Mouse (Mus musculus) heart, postnatal 36 days (tissue): ENCODE measurements around the gene Oxct2a. TPM values are rescaled to one million over a fixed set of nuclear protein-coding genes. Genes with fewer than 3 reads are reported as not detected.
"Not testable (repeated sequence)": the region's sequence is repeated elsewhere in the genome, so short reads cannot be mapped to it uniquely, and the experiment has no call there.

Experiments used
- DNase-seq, 2 experiments: peaks; one replicate each; pipeline ENCODE4 v3.0.0; 2021 to 2022
- intact Hi-C: fragments of 180-260 bp; cut with DNase I; formaldehyde crosslinking; loops from one replicate; pipeline ENCODE4 v1.15.1; 2025
- total RNA-seq, 2 experiments: library from RNA; stranded (reverse); gene quantifications; 2 replicates each; pipeline ENCODE4 v1.2.3; 2021

The Oxct2a gene
- total RNA-seq: not detected

DNA sequence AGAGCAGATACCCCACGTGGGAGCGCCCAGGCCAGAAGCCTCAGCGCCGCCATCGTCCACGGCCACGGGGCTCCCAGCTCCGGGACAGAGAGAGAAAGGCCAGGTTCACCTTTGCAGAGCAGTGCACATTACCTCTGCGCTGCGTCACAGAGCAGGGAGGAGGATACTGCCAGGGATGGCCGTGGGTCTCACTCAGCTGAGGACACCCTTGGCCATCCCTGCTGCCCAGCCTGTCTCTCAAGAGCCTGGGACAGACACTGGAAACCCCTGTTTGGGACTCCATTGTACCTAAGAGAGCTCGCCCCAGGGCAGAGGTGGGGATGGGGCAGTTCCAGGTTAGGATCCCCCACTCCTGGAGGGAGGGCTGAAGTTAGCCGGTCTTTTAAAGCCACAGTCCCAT lies at the start of gene Oxct2a:
Gene Oxct2a, minus strand, starts transcription at position 101 of the 400 bp plus-strand sequence.
- no peak for DNase-seq
- intact Hi-C loops: no loop called here

DNA sequence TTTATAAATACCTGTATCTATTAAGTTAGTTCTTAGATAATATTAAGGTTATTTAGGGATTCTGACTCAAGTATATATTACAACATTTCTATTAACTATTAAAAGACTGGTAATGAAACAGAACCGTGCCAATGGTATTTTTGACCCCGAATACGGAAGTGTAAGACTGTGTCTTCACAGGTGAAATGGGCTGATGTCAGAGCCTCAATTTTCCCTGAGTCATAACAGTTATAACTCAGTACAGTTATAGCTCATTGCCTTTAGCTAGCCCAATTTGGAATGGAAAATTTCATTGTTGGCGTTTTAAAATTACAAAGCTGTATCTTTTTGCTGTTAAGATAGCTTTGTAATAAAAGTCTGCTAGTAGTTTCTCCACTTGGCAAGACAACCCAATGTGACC lies 40.1 kb upstream of the Oxct2a start:
- no peak for DNase-seq
- intact Hi-C loops: no loop called here

DNA sequence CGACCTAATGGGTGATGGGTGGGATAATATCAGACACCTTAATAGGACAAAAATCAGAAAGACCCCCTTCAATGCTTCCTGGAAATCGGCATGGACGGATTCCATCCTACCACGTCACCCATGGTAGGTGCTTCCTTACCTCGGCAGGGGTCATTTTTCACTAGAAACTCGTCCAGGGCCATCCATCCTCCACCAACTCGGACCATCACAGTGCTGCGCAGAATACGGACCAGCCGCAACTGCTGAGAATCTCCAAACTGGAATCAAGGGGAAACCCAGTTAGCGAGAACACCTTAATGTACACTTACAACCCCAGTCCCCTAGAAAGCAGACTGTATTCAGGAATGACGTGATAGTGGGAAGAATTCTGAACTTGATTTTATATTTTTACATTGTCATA lies 37.3 kb upstream of the Oxct2a start:
- DNase-seq: no peak
- intact Hi-C loops: no loop called here

DNA sequence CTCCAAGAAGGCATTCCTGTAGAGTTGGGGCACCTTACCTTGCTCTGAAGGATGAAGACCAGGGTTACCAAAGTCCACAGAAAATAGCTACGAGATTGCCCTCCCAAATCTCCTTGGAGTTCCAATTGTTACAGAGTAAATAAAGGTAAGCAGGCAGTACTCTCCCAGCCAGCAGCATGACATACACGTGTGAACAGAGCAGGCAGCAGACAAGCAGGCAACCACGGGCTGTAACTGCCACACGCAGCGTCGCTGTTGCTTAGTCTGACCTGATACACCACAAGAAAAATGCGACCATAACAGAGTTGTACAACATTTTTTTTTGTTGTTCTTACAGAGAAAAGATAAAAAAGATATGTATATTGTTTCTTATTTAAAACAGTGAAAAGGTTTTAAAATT lies 35.2 kb upstream of the Oxct2a start:
- no peak for DNase-seq
- intact Hi-C loops: no loop called here

DNA sequence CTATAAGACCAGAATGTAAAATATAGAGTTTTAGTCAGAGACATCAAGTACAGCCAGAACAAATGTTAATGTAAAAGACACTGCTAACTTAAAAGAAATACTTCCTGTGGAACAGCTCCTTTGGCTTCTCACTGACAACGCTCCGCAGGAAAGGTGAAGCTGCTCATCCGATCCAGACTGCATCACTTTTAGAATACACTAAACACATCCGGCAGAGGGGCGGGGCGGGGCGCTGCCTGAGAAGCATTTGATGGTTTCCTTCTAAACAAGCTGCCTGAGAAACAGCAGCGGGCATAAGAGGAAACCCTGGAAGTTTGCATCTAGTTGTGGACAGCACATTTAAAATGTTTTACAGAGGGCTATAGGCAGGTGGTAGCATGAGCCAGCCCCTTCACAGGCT lies 32.5 kb upstream of the Oxct2a start:
- intact Hi-C loops: no loop called here
- DNase-seq: no peak

DNA sequence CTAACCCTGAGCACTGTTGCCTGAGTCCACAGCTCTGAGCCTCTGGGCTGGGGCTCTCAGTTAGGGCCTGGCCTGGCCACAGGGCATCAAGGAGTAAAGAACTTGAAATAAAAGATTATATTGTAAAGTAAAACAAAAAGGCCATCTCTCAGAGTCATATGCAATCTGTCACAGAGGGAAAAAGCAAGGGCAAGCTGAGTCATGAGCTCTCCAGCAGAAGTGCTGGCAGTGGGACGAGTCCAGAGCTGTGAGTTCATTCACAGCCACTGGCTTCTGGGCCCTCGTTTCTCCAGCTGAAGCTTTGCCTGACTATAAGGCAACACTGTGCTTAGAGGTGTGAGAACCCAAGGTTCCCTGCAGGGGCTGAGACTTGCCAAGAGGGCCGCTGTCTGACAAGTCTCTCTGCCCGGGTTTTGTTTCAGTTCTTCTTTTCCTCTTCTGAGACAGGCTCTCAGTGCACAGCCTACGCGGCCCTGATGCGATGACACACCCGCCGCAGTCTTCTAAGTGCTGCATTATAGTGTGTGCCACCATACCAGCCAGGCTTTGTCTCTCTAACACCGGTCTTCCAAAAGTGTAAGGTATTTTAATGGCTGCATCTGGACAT lies 29.9 kb upstream of the Oxct2a start:
- DNase-seq: no peak
- intact Hi-C loops: no loop called here

DNA sequence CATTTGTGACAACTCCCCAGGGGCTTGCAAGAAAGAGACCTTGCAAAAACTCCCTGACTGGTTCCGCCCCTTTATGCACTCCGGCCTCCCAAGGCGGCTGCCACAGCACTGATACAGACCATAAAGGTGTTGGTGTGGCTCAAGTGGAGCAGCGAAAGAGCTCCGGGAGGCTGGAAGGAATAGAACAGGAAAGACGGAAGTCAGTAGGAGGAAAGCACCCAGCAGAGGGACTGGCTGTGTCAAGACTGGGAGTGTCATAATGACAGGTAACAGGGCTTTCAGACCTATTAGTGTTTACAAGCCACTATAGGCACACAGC lies 20.0 kb upstream of the Oxct2a start:
- DNase-seq: no peak
- intact Hi-C loops: loop anchor here (5.0 kb wide), 1 partner anchor 36 kb away; no protein-coding TSS in a partner anchor

DNA sequence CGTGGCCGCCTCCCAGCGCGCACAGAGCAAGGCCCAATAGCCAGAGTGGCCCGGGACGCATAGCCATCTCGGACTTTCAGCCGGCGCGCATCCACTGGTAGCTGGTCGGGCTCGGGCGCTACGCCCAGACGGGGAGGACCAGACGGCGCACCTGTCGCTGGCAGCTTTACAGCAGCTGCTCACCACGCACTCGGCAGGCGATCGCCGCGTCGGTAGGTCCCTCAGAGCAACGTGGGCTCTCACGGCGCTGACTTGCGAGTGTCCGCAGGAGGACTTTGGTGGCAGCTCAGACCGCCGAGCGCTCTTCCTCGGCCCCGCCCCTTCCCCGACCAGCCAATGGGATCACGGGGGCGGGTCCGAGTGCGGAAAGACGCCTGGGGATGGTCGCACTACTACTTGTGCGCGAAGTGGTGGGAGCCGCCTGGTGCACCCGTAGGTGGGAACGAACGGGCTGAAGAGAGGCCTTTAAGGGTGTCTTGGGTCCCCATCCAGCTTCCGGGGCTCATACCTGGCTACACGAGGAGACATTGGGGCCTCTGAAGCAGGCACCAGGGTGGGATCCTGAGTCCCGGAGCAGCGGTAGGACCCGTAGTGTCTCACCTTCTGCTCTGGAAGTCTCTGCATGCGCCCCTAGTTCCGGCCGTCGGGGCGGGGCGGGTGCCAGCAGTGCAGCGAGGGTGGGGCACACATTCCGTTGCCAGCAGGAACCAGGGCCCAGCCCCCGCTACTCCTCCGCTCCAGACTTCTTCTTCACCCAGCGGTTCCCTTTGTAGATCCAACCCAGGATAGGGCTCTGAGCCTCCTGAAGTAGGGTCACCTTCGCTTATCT lies 19.4 kb upstream of the Oxct2a start, which contains the start of gene Bmp8a:
Gene Bmp8a, minus strand, starts transcription at position 611 of the 829 bp plus-strand sequence.
- intact Hi-C loops: loop anchor here (5.0 kb wide), 1 partner anchor 36 kb away; no protein-coding TSS in a partner anchor
- peak; percentile 64 to 70 for DNase-seq

DNA sequence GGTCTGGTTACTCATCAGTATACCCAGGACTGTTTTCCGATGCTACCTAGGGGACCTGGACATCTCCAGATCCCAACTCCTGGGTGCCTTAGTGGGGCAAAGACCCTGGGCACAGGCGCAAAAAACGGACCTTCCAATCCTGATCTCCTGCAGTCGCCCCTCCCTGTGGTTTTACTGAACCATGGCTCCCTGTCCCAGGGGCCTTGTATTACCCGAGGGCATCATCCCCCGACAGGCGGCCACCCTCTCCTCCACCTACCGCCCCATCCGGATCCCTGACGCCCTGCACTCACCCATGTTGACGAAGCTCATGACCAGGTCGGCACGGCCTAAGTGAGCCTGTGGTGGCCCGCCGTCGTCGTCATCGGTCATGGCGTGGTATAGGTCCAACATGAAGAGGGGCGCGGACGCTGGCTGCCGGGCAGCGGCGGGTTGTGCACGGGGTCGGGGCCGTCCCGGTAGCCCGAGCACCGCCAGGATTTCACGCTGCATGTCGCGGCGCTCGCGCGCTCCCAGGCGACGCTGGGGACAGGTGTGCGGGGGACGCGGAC lies 18.7 kb upstream of the Oxct2a start:
- no peak for DNase-seq
- intact Hi-C loops: loop anchor here (5.0 kb wide), 1 partner anchor 35 kb away; no protein-coding TSS in a partner anchor

DNA sequence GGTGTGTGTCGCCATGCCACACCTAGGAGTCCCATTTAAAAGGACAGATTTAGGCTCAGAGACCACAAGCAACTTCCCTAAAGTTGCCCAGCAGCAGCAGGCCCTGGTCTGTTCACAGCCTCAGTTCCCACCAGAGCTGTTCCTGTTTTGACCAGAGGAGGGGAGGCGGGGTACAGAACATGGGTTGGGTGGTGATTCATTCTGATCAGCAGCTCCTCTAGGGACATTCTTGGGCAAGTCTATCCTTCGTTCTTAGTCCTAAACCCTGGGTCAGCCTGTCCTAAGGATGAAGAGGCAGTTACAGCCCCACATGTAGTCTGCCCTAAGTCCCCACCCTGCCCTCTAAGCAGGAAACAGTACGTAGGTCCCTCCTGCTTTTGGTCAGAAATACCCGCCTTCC lies 16.8 kb upstream of the Oxct2a start:
- DNase-seq: no peak
- intact Hi-C loops: loop anchor here (5.0 kb wide), 1 partner anchor 33 kb away; no protein-coding TSS in a partner anchor

DNA sequence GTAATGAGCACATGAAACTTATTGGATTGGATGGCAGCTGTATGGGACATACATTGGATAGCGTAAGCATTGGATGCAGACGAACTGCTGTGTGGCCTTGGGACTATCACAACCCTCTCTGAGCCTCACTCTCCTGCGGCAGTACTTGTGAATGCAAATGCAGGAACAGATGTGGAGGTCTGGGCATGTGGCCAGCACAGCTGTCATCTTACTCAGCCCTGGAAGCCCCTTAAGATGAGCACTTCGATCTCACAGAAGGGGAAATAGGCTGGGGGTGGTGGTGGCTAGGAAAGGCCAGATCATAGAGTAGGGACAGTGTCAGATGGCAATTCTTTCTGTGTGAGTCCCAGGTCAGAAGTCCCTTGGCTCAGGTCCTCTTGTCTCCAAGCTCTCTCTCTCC lies 14.3 kb upstream of the Oxct2a start:
- no peak for DNase-seq
- intact Hi-C loops: no loop called here

DNA sequence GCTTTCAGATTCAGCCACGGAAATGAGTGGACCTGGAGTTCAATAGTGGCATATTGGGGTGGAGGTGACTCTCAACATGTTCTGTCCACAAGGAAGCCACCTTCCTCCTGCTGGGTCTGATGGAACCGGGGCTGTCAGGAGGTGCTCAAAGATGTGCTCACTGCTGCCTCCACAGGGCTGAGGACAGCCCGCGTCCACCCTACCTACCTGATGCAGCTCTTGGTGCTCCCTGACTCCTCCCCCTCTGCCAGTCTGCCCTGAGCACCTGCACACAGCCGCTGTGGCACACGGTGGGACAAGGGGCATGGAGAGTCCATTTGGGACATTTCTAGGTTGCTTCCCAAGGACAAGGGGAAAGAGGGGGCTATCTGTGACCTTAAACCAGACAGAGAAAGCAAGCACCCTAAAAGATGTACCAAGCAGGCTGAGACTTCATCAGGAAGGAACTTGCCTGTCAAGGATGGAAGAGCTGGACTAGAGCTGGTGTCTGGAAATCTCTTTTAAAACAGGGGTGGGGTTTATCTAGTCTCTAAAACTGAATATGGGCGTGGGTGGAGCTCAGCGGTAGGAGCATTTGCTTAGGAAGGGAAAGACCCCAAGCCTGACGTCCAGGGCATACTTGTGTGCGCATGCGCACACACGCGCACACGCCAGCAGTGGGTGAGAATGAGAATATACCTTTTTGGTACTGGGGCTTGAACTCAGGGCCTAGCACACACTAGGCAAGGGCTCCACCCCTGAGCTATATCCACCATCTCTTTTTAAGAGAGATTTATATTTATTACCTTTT lies 12.6 kb upstream of the Oxct2a start:
- DNase-seq: no peak
- intact Hi-C loops: no loop called here

DNA sequence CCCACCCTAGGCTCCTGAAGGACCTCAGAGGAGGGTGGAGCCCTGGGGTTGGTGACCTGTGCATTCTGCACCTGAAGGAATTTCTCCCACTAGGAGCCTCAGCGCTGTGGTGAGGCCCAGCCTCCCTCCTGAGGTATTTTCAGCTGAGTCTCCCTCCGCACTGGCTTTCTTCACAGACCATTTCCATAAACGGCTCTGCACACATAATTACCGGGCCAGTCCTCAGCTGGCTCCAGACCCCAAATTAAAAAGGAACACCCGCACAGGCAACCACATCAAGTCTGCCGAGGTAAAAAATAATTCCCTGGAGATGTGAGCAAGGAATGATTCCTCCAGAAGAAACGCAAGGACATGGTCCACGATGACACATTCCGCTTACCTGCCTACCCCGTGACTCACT lies 11.8 kb upstream of the Oxct2a start:
- intact Hi-C loops, DNase-seq: not testable (repeated sequence)

DNA sequence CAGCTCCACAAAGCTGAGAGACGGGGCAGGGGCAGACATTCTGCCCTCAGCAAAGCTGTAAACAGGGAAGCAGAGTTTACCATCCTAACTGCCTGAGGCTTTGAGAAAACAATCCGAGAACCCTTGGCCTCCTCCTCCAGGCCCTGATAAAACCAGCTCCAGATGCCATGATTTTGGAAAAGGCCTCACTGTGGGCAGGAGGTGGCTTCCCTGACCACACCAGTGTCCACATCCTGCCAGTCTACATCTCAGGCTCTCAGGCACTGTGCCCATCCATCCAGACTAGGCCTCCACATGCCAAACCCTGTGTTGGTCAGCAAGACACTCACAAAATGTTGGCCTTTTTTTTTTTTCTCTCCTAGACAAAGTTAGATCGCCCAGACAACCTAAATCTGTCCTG lies 10.7 kb upstream of the Oxct2a start:
- intact Hi-C loops: no loop called here
- DNase-seq: no peak

DNA sequence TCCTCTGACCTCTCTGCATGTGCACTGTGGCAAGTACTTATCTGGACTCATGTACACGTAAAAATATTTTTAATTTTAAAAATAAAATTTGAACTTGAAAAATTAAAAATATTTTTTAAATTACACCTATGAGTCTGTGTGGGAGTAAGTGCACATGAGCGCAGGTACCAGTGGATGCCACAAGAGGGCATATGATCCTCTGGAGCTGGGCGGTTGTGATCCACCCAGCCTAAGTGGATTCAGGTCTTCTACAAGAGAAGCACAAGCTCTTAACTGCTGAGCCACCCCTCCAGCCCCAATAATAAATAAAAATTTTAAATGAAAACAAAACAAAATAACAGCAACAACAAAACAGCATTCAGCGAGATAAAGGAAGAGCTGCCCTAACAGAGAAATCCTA lies 9.7 kb upstream of the Oxct2a start:
- intact Hi-C loops: no loop called here
- no peak for DNase-seq

DNA sequence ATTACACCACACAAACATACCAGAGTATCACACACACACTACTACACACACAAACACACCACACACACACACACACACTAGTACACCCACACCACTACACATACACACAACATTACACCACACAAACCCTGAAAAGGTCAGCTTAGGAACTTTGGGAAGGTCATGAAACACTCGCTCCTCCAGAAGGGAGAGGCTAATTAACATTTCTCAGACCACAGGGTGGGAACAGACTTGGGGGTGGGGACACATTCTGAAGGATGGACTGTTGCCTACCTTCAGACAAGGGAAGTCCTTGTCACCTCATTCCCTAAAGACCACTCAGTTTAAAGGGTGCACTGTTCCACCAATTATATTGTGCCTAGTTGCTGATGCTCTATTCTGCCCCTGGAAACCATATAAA lies 8.5 kb upstream of the Oxct2a start:
- intact Hi-C loops: not testable (repeated sequence)

DNA sequence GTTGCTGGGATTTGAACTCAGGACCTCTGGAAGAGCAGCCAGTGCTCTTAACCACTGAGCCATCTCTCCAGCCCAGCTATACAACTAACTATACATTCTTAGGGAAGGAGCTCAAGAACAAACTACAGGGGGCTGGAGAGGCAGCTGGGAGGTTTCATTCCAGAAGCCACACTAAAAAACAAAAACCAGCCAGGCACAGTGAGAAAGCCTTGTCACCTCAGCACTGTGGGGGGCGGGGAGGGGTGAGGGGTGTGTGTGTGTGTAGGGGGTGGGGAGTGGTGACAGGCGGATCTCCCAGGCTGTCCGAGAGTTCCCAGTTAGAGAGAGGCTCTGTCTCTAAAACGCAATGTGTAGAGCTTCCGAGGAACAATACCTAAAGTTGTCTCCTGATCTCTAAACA lies 7.9 kb upstream of the Oxct2a start:
- intact Hi-C loops: no loop called here
- DNase-seq: no peak

More for the DNA sequence above, 8.5 kb upstream of the Oxct2a start:
- not testable (repeated sequence) for DNase-seq

DNA sequence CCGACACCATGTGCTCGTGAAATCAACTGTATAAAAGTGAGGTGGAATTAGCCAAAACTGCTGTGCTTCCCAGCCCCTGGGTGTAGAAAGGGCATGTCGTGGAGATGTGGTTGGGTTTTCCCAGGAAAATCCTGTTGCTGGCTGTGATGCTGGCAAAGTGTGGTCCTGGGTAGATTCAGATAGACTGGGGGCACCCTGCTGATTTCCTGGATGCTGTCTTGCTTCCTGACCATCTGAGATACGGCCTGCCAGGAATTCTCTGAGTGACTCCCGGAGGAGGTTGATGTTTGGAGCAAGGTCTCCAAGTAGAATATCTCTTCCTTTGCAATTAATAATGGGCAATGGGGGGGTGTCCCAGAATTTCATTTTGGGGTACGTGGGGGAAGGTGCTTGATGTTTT lies 5.5 kb upstream of the Oxct2a start:
- intact Hi-C loops: no loop called here
- no peak for DNase-seq

DNA sequence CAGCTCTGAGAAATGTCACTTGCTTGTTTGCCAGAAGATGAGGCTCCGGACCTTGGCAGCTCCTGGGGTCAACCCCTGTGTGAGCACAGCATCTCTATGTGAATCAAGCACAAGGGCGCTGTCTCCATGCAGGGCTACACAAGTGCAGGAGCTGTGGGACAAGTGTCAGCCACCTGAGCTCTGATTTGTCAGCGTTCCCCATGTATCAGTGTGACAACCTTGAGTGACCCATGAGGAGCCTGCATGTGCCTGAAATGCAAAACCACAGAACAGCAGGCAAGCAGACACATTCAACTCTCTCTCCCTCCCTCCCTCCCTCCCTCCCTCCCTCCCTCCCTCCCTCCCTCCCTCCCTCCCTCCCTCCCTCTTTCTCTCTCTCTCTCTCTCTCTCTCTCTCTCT lies 4.2 kb upstream of the Oxct2a start:
- no peak for DNase-seq
- intact Hi-C loops: no loop called here

DNA sequence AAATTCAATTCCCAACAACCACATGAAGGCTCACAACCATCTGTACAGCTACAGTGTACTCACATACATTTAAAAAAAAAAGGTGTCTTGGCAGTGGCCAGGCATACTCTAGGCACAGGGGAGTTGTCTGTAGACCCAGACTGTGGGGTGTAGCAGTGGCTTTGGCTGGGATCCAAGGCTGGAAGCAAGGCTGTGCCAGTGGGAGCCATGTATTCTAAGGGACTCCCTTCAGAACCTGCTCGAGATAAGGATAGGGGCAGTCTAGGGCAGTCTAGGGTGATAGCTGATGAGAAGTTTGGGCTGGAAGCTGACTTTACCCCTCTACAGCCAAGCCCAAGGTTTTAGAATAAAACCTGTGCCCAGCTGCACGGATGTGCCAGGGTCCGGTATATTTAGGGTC lies 2.7 kb upstream of the Oxct2a start:
- intact Hi-C loops: no loop called here
- no peak for DNase-seq

DNA sequence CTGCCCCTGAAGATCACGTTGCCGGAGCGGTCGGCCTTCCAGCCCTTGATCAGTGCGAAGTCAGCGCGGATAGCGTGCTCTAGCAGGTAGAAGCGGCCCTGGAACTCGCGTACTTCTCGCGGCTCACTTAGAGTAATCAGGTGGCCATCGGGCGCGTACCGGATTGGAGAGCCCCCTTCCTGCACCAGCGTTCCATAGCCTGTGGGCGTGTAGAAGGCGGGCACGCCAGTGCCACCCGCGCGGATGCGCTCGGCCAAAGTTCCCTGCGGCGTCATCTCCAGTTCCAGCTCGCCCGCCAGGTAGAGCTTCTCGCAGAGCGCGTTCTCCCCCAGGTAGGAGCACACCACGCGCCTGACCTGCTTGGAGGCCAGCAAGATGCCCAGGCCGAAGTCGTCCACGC lies 524 bp downstream of the Oxct2a start:
- intact Hi-C loops, DNase-seq: not testable (repeated sequence)
